Mouse (Mus musculus): Measurements from ENCODE around the gene 1700018B08Rik. TPM values are rescaled to one million over a fixed set of nuclear protein-coding genes. Genes with fewer than 3 reads are reported as not detected.
A peak's percentile ranks its signal among the peaks of the same experiment; 100 is the strongest.

The 1700018B08Rik gene
- total RNA-seq, 1 experiment from 2014 or later, result not detected

DNA sequence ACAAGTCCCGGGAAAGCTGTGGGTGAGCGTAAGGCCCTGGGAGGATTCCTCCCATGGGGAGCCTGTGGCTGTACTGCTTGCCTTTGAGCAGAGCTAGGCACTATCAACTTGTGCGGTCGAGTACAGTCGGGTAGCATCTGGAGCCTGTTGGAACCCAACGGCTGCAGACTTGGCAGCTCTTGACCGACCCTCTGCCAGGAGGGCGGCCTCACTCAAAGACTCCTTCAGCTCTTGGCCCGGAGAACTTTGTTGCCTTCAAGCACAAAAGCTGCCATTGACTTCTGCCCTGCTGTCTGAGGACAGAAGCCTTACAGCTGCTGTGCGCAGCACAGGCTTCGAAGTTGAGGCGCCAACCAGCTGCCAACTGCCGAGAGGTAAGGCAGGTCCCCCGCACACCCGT, 15.3 kb downstream of the 1700018B08Rik start:
- no peak for ATAC-seq (replicated peaks; ENCODE audit: insufficient number of reproducible peaks, low FRiP score, low TSS enrichment, poor library complexity, severe bottlenecking)

DNA sequence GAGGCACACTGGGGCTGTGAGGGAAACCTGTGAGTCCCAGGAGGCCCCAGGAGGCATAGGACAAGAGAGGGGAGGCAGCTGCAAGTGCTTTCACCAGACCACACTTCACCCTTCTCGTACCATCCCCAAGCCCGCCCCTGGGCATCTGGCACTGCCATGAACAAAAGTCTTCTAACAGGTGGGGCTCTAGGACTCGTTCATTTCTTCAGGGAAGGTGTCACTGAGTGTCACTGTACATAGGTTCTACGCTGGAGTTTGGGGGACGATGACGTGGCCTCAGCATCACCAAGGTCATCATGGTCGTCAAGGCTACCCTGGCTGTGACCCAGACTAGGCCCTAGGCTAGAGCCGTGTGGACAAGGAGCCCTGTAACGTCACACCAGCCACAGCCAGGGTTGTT, 16.4 kb downstream of the 1700018B08Rik start:
- no peak for ATAC-seq (replicated peaks; ENCODE audit: insufficient number of reproducible peaks, low FRiP score, low TSS enrichment, poor library complexity, severe bottlenecking)

DNA sequence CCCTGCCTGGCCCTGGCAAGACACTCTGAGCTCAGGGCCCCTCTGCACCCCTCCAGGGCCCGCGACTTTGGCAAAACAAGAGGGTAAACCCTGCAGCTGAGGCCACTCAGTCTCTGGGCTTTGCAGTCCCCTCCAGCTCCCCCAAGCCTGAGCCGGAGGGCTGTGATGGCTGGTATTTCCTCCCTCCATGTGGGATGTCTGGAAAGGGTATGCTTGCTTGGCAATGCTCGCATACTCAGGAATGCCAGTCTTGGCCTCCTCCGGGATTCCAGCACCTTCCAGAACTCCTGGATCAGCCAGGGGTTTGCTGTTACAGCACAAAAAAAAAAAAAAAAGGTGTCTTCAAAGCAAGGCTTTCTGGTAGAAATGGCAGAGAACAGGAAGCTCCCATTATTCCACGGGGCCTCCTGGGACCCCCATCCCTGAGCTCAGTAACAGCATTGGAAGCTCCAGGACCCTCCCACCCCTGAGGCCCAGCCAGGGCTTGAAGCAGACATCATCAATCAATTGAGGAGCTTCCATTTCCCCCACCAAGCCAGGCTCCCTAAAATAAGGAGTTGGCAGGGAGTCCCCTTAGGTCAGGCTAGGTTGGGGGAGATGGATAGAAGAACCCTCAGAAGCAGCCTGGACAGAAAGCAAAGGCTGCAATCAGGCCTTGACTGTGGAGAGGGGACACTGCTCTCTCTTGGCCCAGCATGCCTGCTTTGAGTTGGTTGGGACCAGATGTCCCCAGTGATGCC, 17.1 kb downstream of the 1700018B08Rik start:
- ATAC-seq (replicated peaks; ENCODE audit: insufficient number of reproducible peaks, low FRiP score, low TSS enrichment, poor library complexity, severe bottlenecking), result no peak

DNA sequence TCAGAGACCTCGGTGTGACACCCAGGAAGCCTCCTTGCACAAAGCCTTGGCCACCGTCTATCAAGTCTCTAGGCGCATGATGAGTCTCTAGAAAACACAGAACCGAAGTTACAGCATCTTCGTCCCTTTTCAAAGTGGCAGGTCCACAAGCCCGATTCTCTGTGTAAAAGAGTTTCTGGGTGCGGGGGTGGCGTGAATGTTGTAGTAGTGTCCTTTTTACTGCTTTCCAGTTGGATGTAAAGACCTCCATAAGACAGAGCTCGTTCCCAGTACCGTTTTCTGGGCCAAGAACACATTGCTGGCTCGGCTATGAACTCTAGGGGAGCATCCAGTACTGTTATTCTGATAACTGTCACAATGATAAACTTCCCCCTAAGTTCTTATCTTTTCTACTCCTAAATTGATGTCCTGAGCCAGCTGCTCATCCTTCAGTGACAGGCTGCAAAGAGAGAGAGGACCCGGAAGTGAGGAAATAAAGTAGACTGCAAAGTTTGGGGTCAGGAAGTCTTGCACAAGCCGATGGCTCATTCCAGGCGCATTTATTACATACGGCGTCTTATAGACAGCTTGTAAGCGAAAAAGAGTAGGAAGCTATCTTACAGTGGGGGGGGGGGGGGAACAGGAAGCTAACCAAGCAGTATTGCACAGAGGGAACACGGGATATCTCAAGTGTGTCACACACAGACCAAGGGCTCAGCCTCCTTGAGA, 18.9 kb downstream of the 1700018B08Rik start:
- no peak for ATAC-seq (replicated peaks; ENCODE audit: insufficient number of reproducible peaks, low FRiP score, low TSS enrichment, poor library complexity, severe bottlenecking)

DNA sequence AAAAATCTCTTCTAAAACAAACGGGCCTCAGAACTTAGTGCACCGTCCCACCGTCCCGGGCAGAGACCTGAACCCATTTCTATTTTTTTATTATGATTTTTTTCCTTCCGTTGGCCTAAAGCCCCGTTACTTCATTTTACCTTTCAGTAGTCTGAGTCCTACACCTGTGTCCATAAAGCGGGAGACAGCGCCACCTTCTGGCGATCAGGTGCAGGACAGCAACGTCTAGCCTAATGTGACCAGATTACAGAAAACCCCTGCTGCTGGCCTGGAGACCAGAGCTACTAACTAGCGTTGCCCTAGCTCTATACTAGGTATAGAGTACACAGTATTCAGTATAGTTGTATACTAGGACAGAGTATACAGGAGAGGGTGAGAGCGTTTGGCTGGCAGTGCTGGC, 30.7 kb downstream of the 1700018B08Rik start:
- ATAC-seq (replicated peaks; ENCODE audit: insufficient number of reproducible peaks, low FRiP score, low TSS enrichment, poor library complexity, severe bottlenecking), result 0 out of 2 replicates have a peak, but pooled peaks have one; percentile 50

DNA sequence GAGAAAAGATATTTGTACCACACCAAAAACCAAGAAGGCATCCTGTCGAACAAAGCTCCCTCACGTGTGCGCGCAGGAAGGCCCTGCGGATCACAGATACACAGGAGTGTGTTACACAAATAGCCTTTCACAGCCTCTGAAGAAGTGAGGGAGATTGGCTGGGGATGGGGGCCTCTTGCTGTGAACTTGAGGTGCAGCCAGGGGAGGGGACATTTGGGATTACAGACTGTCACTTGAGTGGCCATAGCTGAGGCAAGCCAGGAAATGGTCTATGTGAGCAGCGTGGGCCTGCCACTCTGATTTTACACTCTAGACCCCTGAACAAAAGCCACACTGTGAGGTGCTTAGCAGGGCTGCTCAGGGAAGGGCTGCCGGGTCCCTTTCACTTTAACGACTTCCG, 32.4 kb downstream of the 1700018B08Rik start:
- ATAC-seq (replicated peaks; ENCODE audit: insufficient number of reproducible peaks, low FRiP score, low TSS enrichment, poor library complexity, severe bottlenecking), result no peak

DNA sequence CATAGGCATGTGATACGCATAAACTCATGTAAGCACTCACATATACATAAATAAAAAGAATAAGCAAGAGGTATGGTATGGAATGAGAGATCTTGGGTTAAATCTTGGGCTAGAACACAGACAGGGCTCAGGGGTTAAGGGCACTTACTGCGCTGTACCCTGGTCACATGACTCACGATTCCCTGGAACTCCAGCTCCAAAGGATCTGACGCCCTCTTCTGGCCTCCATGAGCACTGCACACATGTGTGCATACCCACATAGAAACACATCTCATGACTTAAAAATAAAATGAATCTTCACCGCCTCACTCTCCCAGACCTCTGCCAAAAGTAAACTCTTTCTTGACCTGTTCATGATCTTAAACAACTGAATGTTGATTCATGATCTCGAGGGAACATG, 46.5 kb downstream of the 1700018B08Rik start:
- no peak for ATAC-seq (replicated peaks; ENCODE audit: insufficient number of reproducible peaks, low FRiP score, low TSS enrichment, poor library complexity, severe bottlenecking)

DNA sequence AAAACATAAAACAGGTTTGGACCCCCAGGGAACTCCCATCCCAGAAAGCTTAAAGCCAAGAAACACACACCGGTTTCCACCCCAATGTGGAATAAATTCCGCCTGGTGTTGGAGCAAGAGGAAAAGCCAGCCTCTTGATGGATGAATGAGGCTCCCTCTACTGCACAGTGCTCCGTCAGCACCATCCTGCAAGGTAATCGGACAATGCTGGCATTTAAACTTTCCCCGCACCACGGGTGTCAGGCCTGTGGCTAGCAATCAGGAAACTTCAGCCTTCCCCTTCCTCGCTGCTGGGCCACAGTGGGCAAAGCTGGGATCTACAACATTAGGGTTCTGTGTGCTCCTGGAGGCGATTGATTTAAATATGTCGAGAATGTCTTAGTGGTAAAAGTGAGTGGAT, 52.5 kb downstream of the 1700018B08Rik start:
- ATAC-seq (replicated peaks; ENCODE audit: insufficient number of reproducible peaks, low FRiP score, low TSS enrichment, poor library complexity, severe bottlenecking), result no peak

DNA sequence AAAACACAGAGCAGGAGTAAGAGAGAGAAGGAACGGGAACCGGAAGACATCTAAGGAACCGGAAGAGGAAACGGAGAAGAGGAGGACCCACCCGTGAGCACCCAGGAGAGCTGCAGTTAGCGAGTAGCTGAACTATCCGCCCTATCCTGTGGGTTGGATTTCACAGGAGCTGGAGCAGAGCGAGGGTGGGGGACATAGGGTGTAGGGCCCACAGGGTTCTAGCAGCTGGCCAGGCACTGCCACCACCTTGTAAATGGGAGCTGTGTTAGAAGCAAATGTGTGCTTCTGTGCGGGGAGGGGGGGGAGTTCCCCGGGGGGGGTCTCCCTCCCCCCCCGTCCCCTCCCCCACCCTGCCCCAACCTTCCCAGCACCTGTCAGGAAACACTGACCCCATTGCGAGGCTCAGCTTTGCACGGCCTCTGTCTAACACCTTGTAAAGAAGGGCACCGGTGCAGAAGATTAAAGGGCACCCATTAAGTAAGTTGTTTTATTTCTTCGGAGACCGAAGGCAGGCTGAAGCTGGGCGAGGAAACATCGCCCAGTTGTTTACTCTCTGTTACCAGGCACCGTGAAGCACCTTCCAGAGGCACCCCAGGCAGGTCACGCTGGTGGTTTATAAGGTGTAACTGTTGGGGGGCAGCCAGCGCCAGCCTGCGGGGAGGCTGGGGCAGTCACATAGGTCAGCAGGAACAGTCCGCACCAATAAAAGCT, 59.9 kb downstream of the 1700018B08Rik start:
- ATAC-seq (replicated peaks; ENCODE audit: insufficient number of reproducible peaks, low FRiP score, low TSS enrichment, poor library complexity, severe bottlenecking), result no peak

Other genes starting within 250 kb of the 1700018B08Rik start
- gene Fbxo31, start 34.5 kb upstream of the 1700018B08Rik start, total RNA-seq (2017), result 3.8 to 7.4 TPM (median 5.3 TPM) in 3 replicates
- gene Map1lc3b, start 46.0 kb upstream of the 1700018B08Rik start, total RNA-seq (2017), result 141 to 166 TPM (median 161 TPM) in 3 replicates
- gene Zcchc14, start 108.6 kb upstream of the 1700018B08Rik start, total RNA-seq (2017), result 0.19 to 0.21 TPM in 2 of 3 replicates, not detected in the other
- not detected in 3 replicates for gene Jph3, start 185.3 kb upstream of the 1700018B08Rik start, total RNA-seq (2017)